Mouse (Mus musculus) midbrain, postnatal 0 days (tissue): ENCODE results near the gene Plcl1. TPM values are rescaled to one million over a fixed set of nuclear protein-coding genes. Genes with fewer than 3 reads are reported as not detected.

Experiments
- ATAC-seq: fragments of 200-750 bp; cut with Nextera tagmentation; 2 replicates; pipeline ENCODE4 v1.8.0; 2017; ENCODE audit warnings: moderate number of reproducible peaks, mild to moderate bottlenecking, moderate TSS enrichment, moderate library complexity; ENCODE audit not compliant: low FRiP score
- DNase-seq: peaks from one replicate; pipeline ENCODE4 v3.0.0-alpha.2; 2015; ENCODE audit warnings: low spot score
- H3K27ac ChIP-seq: fragments of 300-500 bp; sonication (generic); 2 replicates; pipeline ENCODE4 v1.5.1; 2014; ENCODE audit warnings: low read depth, mild to moderate bottlenecking, low read length, mixed read lengths
- H3K27me3 ChIP-seq: fragments of 300-500 bp; sonication (generic); 2 replicates; pipeline ENCODE4 v1.6.1; 2014; ENCODE audit warnings: low read length, control low read depth, mixed read lengths; ENCODE audit not compliant: insufficient read depth
- H3K36me3 ChIP-seq: fragments of 300-500 bp; sonication (generic); 2 replicates; pipeline ENCODE4 v1.6.1; 2014; ENCODE audit warnings: low read length, control low read depth, mixed read lengths; ENCODE audit not compliant: insufficient read depth
- H3K4me1 ChIP-seq: fragments of 300-500 bp; sonication (generic); 2 replicates; pipeline ENCODE4 v1.6.1; 2014; ENCODE audit warnings: mild to moderate bottlenecking, control low read depth, antibody characterized with exemption, low read length, mixed read lengths; ENCODE audit not compliant: insufficient read depth
- H3K4me2 ChIP-seq: fragments of 300-500 bp; sonication (generic); 2 replicates; pipeline ENCODE4 v1.6.1; 2014; ENCODE audit warnings: low read depth, mild to moderate bottlenecking, low read length, mixed read lengths; ENCODE audit not compliant: poor library complexity, severe bottlenecking
- H3K4me3 ChIP-seq: fragments of 300-500 bp; sonication (generic); 2 replicates; pipeline ENCODE4 v1.5.1; 2014; ENCODE audit warnings: low read depth, mild to moderate bottlenecking, low read length, moderate library complexity
- H3K9ac ChIP-seq: fragments of 300-500 bp; sonication (generic); replicated peaks from 2 replicates; pipeline ENCODE4 v1.6.1; 2014; ENCODE audit warnings: mild to moderate bottlenecking, low read length, moderate library complexity, mixed read lengths; ENCODE audit not compliant: poor library complexity, severe bottlenecking
- H3K9me3 ChIP-seq: fragments of 300-500 bp; sonication (generic); 2 replicates; pipeline ENCODE4 v1.6.1; 2016; ENCODE audit warnings: low read length, control low read depth
- CTCF ChIP-seq: IDR thresholded peaks from 2 replicates; pipeline ENCODE4 v1.5.1; 2016; ENCODE audit warnings: antibody characterized with exemption, mild to moderate bottlenecking
- WGBS: fragments of 180-500 bp; shearing (Covaris S2); extraction: QIAGEN DNeasy Blood & Tissue Kit; methylation state at CpG from one replicate; pipeline ENCODE4 v1.1.7; 2014; 5-methylcytosine and 5-hydroxymethylcytosine counted together
- polyA plus RNA-seq: library from polyadenylated mRNA; unstranded; fragments of >200 nt; fragmentation: Nextera tagmentation; extraction: Ambion mirVana; gene quantifications from 2 replicates; pipeline ENCODE4 v1.2.1, GENCODE M21; 2015
- total RNA-seq: library from RNA; depleted of rRNA; stranded (reverse); fragments of >200 nt; gene quantifications from 2 replicates; pipeline ENCODE4 v1.2.3, GENCODE M21; 2014

Plcl1 gene
- total and polyA plus RNA-seq, 2 experiments from 2014 or later = 3.9 to 9.4 TPM

DNA sequence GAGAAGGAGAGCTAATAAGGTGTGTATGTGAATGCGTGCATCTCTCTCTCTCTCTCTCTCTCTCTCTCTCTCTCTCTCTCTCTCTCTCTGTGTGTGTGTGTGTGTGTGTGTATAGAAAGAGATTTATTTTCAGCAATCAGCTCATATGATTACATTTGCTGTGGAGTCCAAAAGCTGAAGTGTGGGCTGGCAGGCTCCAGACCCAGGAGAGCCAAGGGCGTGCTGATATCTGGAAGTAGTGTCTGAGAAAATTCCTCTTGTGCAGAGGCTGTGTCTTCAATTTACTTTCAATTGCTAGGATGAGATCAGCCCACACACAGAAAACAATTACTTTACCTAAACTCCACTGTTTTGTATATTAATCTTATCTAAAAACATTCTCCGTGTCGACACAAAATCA, 179.7 kb downstream of the Plcl1 start:
- no peaks in the 10 kb centered on the region for H3K9me3 ChIP-seq
- no peak for TF ChIP-seq CTCF
- H3K4me1 ChIP-seq = no peaks in the 10 kb centered on the region
- DNase-seq (no peak), ATAC-seq (no peak)
- 88% methylated on average over 4 of the region's 4 CpGs for WGBS
- H3K27me3 ChIP-seq = 0 out of 2 replicates have a peak, but pooled peaks cover 3% of the 10 kb centered on the region
- H3K9ac ChIP-seq = no peak overlapping the region
- H3K27ac ChIP-seq = no peak overlapping the region
- no peak overlapping the region for H3K4me2 ChIP-seq
- H3K36me3 ChIP-seq = no peaks in the 10 kb centered on the region
- no peak overlapping the region for H3K4me3 ChIP-seq

DNA sequence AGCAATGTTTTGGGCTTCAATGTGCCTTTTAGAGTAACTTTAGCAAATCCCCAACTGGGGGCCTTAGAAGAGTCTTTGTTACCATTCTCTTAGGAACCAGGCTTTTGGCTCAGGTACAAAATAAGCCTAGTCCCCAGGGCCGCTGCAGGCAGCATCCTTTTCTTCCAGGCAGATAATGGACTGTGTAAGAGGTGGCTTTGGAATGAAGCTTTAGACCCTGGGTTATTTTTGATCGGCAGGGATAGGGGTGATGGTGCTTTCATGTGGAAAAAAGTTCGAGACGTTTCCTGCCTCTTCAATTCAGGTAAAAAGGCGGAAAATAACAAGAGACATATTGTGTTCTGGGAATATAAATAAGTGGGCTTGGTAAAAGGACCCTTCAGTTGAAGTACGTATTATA, 182.4 kb downstream of the Plcl1 start:
- Histone ChIP-seq H3K4me3 (no peak overlapping the region), H3K4me1 (no peaks in the 10 kb centered on the region), H3K36me3 (no peaks in the 10 kb centered on the region), H3K27ac (no peak overlapping the region), H3K4me2 (no peak overlapping the region), H3K9me3 (no peaks in the 10 kb centered on the region), H3K27me3 (0 out of 2 replicates have a peak, but pooled peaks cover 3% of the 10 kb centered on the region), H3K9ac (no peak overlapping the region)
- ATAC-seq (no peak), DNase-seq (no peak)
- WGBS = 37% methylated on average over 6 of the region's 6 CpGs
- no peak for TF ChIP-seq CTCF

DNA sequence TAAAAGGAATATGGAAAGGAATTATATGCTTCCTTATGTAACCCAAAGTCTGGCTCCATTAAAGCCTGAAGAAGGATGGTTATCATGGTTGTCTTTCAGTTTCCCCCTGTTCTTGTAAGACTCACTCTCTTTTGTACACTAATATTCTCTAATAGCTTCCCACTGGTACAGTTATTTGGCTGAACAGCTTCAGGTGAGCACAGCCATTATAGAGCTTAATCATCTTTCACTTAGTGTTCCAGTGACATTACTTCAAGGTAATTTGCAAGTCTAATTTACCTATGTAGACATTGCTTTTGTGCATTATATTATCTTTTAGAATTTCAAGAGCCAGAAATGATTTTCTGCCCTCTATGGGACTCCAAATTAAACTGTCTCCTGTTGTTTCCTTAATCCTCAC, 184.3 kb downstream of the Plcl1 start:
- H3K9ac ChIP-seq = no peak overlapping the region
- H3K9me3 ChIP-seq = no peaks in the 10 kb centered on the region
- 0 out of 2 replicates have a peak, but pooled peaks cover 3% of the 10 kb centered on the region for H3K27me3 ChIP-seq
- no peaks in the 10 kb centered on the region for H3K4me1 ChIP-seq
- no peak overlapping the region for H3K27ac ChIP-seq
- no peak for TF ChIP-seq CTCF
- H3K36me3 ChIP-seq = no peaks in the 10 kb centered on the region
- no peak overlapping the region for H3K4me2 ChIP-seq
- H3K4me3 ChIP-seq = no peak overlapping the region
- ATAC-seq = no peak
- DNase-seq = no peak

DNA sequence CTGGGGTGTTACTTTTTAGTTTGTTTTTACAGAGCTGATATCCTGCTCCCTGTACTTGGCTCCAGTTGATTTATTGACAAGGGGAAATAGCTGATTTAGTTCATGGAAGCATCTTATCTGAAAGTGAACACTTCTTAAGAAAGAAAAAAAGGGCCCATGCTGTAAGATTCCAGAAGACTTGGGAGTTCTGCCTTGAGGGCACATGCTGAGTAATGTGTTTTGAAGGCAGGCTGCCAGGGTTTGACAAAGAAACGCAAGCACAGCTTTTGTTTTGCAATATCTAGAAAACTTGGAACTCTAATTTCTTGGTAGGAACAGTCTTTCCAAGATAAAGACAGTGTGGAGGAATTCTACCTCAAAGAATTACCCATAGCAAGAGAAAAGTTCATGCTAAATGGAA, 194.8 kb downstream of the Plcl1 start:
- WGBS = 62% methylated on average over 1 of the region's 1 CpGs
- H3K36me3 ChIP-seq = no peaks in the 10 kb centered on the region
- H3K9ac ChIP-seq = no peak overlapping the region
- no peak overlapping the region for H3K4me2 ChIP-seq
- H3K4me3 ChIP-seq = no peak overlapping the region
- ATAC-seq (no peak), DNase-seq (no peak)
- H3K4me1 ChIP-seq = no peaks in the 10 kb centered on the region
- TF ChIP-seq CTCF = no peak
- no peak overlapping the region for H3K27ac ChIP-seq
- no peaks in the 10 kb centered on the region for H3K27me3 ChIP-seq
- H3K9me3 ChIP-seq = no peaks in the 10 kb centered on the region

DNA sequence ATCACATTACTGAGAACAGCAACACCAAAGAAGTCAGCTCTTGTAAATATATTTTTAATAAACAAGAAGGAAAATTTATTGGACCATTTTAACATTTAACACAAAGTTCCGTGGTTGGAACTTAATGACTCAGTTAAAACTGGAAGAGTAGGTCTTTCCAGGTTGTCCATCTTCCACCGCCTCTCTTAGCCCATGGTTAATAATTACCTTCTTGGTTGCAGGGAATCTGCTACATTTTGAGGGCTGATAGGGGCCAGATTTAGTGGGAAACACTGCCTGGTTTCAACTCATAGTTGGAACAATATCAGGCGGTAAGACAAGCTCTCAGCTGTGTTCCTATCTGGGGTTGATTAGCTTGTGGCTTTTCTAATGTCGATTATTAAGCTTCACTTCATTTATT, 198.9 kb downstream of the Plcl1 start:
- Histone ChIP-seq H3K4me1 (no peaks in the 10 kb centered on the region), H3K4me3 (no peak overlapping the region), H3K9ac (no peak overlapping the region), H3K27me3 (no peaks in the 10 kb centered on the region), H3K9me3 (no peaks in the 10 kb centered on the region), H3K4me2 (no peak overlapping the region), H3K36me3 (no peaks in the 10 kb centered on the region), H3K27ac (no peak overlapping the region)
- no peak for TF ChIP-seq CTCF
- WGBS = 94% methylated on average over 4 of the region's 4 CpGs
- DNase-seq (no peak), ATAC-seq (no peak)

DNA sequence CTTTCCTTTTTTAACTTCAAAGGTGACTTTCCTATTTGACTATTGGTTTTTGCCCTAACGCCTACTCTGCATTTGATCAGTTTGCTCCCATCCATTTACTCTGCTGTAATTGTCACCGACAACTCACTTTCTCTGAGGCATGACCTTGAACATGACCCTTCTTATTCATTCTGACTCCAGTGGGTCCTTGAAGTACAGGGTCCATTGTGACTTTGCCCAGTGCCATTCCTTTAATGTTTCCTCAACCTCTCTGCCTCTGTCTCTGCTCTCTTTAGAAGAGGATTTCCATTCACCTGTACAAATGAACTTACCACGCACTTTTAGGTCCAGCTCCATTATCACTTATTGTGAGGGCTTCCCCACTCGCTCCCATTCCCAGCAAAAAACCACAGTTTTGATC, 199.7 kb downstream of the Plcl1 start:
- Histone ChIP-seq H3K27ac (no peak overlapping the region), H3K4me2 (no peak overlapping the region), H3K4me1 (no peaks in the 10 kb centered on the region), H3K9ac (no peak overlapping the region), H3K27me3 (no peaks in the 10 kb centered on the region), H3K36me3 (no peaks in the 10 kb centered on the region), H3K9me3 (no peaks in the 10 kb centered on the region), H3K4me3 (no peak overlapping the region)
- 68% methylated on average over 4 of the region's 4 CpGs for WGBS
- no peak for ATAC-seq
- no peak for DNase-seq
- TF ChIP-seq CTCF = no peak
